Mouse (Mus musculus) NIH3T3 (cell line): Measurements from ENCODE around the gene Mfsd4a.

Source experiments
- DNase-seq: peaks from one replicate; pipeline ENCODE4 v3.0.0-alpha.2; 2012; ENCODE audit warnings: low read depth

Mfsd4a gene

GRCm38 (mm10) chr1:131987432-131987831 lies 80.4 kb downstream of the Mfsd4a start:
- DNase-seq, result no peak

- DNase-seq, result no peak
Measured at GRCm38 (mm10) chr1:131983806-131984205, 84.1 kb downstream of the Mfsd4a start.

GRCm38 (mm10) chr1:131982907-131983306 lies 85.0 kb downstream of the Mfsd4a start:
- DNase-seq, result peak; percentile 87

GRCm38 (mm10) chr1:131981378-131982013 lies 86.4 kb downstream of the Mfsd4a start:
- peak; percentile 90 for DNase-seq

- DNase-seq, result no peak
Measured at GRCm38 (mm10) chr1:131980471-131980870, 87.4 kb downstream of the Mfsd4a start.

GRCm38 (mm10) chr1:131976886-131977285 lies 91.0 kb downstream of the Mfsd4a start:
- DNase-seq, result no peak

- no peak for DNase-seq
Measured at GRCm38 (mm10) chr1:131973991-131974390, 93.9 kb downstream of the Mfsd4a start.
